Mouse (Mus musculus) small intestine, adult 2 months (tissue): ENCODE data around the gene Hoxc12.

Experiments
- CTCF ChIP-seq: fragments of 200-500 bp; IDR thresholded peaks from 2 replicates; pipeline ENCODE4 v1.5.1; 2012; ENCODE audit warnings: low read depth, mild to moderate bottlenecking, control low read depth, inconsistent platforms, low read length, moderate library complexity, mixed read lengths; ENCODE audit not compliant: insufficient replicate concordance, insufficient read length; ENCODE audit errors: extremely low read depth
- POLR2A ChIP-seq: fragments of 200-500 bp; IDR thresholded peaks from 2 replicates; pipeline ENCODE4 v1.6.1; 2012; ENCODE audit warnings: low read depth, mild to moderate bottlenecking, control low read depth, inconsistent platforms, low read length, moderate library complexity

DNA sequence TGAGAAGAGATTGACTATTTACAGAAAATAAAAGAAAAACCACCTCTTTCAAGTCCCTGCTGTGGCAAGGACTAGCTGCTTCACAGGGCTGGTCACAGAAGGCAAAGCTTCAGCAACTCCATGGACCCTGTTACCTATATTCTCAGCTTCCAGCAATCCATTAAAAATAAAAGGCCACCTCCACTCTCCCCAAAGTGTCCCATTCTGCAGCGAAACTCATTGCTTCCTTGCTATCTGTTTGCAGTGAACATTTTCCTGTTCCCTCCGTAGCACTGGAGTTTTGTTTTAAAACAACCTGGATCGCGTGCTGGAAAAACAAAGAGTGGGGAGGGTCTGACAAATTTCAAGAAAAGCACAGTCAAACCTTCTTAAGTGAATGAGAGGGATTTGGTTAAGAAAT, 27.0 kb upstream of the Hoxc12 start:
- no peak for TF ChIP-seq CTCF
- no peak for TF ChIP-seq POLR2A
